Mouse (Mus musculus) mature B cell (primary cell): ENCODE data around the gene Sirt5.

ENCODE experiments used
- in situ Hi-C: fragments of 300-500 bp; cut with MboI; formaldehyde crosslinking; loops from 2 replicates; pipeline ENCODE4 v1.14.3; 2019

Sirt5 gene

DNA sequence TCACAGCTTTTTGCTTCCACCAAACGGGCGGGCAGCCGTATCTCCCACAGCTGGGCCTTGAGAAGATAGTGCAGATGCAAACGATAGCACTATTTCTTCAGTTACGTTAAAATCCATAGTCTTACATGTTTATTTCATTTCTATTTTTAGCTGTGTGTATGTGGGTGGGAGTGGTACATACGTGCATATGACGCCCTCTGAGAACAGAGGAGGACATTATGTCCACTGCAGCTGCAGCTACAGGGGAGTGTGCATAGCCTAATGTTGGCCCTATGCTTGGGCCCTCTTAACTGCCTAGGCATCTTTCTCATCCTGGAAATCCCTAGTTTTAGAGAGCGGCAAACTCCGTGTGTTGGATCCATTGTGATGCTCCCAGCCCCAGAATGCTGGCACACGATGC, 8.9 kb downstream of the Sirt5 start:
- in situ Hi-C loops: no loop called here

DNA sequence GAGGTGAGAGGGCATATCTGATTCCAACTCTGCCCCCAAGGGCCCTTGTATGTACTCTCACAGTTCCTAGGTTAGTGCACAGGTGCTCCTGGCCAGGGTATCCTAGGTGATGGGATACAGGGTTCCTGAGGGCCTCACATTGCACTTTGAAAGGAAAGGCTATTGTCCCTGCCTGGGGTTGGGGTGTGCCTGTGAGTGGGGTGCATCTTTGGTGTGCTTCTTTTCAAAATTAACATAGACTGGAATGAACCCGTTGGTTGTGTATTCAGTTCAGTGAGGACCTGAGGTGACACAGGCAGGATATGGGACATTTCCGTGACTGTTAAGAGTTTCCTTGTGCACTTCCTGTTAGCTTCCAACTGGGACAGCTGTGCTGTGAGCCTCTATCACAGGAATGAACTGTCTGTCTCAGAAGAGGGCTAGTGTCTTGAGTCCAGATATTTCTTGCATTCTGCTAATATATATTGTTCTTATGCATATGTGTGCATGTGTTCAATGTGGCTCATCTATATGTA, 9.7 kb downstream of the Sirt5 start:
- in situ Hi-C loops: no loop called here

DNA sequence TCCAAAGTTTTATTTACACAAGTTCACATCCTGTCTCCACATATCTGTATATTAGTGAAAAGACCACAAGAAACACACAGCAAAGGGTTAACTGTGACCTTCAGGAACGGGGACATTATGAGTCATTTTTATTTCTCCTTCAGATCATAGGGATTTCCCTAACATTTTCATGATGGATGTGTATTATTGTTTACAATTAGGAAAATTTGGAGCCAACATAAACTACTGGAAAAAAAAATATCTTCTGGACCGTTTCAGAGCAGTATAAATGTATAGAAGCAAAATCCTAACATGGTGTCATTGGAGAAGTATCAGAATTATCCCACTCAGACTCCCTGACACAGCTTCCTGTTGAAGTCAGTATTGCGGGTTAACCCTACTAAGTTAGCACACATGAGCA, 14.7 kb downstream of the Sirt5 start:
- in situ Hi-C loops: no loop called here

DNA sequence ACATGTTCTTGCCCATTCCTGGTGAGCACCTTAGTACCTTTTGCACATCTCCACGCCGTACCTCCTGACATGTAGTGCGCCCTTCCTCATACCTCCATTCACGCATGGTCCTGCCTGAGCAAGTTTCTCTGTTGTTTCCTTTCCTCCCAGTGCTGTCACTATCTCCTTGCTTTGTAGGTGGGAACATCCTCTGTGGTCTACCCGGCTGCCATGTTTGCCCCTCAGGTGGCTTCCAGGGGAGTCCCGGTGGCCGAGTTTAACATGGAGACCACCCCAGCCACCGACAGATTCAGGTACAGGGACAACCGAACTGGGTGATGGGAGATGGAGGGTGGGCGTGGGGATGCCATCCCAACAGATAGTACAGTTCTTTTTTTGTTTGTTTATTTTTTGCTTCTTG, 20.0 kb downstream of the Sirt5 start:
- in situ Hi-C loops: no loop called here

DNA sequence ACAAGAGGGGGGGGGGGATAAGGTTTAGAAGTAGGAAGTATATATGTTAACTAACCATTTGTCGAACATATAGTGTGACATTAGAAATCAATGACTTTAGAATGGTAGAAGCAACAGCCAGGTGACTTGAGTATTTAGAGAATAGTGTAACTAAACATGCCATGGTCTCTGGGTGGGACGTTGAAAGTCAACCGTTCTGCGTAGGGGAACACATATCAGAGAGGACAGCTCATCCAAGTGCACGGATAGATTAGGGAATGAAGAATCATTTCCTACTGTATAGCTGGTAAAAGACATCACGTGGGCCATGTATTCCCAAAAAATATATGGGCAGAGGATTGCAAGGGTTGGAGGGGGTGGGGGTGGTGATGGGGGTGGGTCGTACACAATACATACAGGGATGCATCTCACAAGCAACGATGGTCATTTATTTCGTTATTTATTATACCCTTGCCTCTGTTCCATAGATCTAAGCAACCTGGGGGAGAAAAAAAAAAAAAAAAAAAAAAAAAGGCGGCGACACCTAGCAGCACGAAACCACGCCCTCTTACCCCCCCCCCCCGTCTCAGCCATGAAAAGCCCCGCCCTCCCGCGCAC, 32.5 kb downstream of the Sirt5 start:
- in situ Hi-C loops: no loop called here

DNA sequence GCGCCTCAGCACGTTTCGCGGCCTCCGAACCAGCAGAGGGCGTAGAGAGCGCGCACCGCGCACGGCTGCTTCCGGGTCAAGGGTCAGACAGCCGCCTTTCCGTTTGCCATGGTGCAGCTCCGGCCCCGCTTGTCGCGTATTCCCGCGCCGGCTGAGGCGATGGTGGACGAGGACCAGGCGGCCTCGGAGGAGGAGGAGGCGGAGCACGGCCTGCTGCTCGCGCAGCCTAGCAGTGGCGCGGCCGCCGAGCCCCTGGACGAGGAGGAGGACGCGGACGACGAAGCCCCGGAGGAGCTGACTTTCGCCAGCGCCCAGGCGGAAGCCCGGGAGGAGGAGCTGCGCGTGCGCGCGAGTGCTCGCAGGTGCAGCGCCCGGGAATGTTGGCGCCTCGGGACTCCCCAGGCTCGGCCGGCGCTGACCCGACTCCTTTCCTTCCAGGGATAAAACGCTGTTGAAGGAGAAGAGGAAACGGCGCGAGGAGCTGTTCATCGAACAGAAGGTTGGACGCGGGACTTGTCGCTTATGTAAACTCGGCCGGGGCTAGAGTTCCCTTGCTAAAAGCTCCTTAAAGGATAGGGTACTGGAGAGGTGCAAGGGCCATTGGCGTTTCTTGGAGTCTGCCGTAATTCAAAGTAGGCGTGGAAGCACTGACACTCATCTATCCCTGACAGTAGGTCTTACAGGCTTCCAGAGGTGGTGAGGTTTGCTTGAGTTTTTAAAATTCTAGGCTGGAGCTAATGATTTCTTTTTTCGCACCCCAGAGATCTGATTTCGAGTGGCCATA, 33.2 kb downstream of the Sirt5 start, which contains the start of gene Nol7:
Gene Nol7, plus strand, starts transcription at position 94 of the 784 bp plus-strand sequence.
- in situ Hi-C loops: no loop called here

DNA sequence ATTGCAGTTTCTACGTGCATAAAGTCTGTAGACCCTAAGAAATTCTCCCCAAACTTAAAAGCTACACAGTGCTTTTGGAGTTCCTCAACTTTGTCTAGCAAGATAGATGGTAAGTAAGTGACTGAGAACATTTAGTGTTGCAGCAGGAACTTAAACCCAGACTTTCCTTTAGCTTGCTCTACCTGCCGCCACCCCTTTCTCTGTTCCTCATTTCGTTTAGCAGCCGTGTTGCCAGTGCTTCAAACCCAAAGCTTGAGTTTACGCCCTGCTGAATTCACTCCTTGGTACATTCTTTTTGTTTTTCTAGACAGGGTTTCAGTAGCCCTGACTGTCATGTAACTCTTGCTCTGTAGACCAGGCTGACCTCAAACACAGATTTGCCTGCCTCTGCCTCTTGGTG, 34.3 kb downstream of the Sirt5 start:
- in situ Hi-C loops: no loop called here

DNA sequence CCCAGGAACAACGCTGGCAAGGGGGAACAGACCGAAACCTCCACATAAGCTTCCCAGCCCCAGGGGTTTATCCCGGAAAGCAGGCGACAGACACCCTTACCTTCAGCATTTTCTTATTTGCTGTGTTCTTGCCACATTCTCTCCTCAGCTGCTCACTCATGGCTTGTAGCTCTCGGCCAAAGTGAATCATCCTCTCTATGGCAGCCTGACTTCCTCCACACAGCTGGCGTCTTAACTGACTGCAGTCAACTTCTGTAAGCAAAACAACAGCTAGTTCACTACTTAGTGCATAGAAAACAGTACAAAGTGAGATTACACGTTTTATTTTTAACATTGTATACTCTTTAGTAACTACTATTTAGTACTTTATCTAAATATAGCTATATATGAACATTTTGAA, 47.0 kb downstream of the Sirt5 start:
- in situ Hi-C loops: no loop called here

DNA sequence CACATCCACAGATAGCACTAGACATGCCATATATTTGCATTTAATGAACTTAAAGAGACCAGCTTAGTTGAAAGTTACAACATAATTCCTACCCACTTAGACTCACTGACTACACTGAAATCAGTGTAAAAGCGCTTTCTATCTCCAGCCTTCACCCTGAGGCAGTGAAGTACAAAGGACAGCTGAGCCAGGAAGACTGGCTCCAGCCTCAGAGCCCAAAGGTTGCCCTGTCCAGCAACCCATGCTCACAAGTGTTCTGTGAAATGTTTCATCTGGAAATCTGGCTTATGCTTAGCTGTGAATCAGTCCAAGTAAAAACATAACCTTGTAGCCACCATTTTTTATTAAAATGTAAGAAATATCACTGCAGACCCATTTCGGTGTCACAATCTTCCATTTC, 48.3 kb downstream of the Sirt5 start:
- in situ Hi-C loops: no loop called here

DNA sequence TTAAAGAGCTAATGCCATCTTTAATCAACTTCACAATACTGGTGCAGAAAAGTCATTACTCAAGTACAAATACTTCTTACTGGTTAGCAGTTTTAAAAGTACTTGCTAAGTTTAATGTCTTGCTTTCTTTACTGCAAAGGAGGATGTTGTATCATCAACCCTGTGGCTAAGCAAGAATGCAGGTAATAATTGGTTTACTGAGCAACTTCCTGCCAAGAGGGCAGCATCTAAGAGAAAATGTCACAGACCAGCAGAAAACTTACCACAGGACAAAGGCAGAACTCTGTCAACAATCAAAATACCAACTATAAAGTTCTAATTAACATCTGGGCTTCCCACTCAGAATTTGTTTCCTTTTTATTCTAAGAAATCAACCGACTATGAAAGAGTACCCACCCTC, 50.0 kb downstream of the Sirt5 start:
- in situ Hi-C loops: no loop called here

DNA sequence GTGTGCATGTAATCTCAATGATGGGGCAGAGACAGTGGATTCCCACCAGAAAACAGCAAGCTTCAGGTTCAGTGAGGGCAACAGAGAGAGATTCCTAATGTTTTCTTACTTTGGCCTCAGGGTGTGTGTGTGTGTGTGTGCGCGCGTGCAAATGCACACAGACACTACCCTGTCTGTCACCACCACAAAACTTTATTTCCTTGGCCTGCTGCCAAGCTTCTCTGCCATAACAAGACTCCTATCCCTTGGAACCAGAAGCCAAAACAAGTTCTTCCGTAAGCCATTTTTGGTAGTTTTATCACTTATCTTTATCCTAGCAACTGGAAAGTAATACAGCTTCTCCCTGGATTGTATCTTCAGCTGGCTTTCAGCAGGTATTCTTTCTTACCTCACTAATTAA, 63.1 kb downstream of the Sirt5 start:
- in situ Hi-C loops: no loop called here

DNA sequence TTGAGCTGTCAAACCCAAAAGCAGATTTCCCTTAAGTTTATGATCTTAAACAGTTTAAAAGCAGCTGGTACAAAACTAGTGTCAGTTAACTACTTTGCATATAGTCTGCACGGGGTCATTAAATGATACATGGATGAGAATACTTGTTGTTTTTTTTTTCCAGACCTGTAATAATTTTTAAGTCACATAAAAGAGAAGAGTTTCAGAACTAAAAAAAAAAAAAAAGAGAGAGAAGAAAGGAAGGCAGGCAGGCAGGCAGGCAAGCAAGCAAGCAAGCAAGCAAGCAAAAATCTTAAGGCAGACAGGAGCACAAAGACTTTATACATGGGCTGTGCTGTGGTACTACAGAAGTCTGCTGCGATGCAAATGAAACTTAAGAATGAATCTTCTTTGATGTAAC, 68.1 kb downstream of the Sirt5 start:
- in situ Hi-C loops: no loop called here

DNA sequence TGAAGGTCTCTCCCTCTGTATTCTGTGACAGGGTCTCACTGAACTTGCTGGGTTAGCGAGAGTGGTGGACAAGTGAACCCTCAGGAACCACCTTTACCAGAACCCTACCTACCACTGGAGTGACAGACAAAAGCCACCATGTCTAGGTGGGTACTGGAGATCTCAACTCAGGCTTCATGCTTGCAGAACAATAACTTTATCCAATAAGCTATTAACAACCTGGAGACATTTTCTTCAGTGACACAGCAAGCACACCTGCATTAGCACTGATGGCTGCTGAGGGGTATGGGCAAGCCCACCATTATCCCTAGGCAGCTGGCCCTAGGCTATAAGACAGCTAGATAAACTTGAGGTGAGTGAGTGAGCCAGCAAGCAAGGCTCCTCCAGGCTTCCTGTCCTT, 75.1 kb downstream of the Sirt5 start:
- in situ Hi-C loops: no loop called here

DNA sequence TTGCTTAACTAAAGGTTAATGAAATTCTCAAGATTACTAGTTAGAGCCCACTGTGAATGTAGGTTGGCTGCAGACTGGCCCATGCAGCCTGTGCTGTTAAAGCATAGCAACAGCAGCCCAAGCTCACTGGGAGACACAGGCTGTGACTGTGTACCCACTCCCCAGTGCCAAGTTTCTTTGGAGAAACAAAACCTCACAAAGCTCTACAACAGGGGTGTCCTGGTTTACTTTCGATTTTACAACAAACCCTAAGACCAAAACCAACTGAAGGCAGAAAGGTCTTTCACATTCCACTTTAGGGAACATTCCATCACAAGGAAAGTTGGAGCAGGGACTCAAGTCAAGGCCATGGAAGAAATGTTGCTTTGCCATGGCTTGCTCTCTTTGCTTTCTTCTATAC, 77.3 kb downstream of the Sirt5 start:
- in situ Hi-C loops: no loop called here

DNA sequence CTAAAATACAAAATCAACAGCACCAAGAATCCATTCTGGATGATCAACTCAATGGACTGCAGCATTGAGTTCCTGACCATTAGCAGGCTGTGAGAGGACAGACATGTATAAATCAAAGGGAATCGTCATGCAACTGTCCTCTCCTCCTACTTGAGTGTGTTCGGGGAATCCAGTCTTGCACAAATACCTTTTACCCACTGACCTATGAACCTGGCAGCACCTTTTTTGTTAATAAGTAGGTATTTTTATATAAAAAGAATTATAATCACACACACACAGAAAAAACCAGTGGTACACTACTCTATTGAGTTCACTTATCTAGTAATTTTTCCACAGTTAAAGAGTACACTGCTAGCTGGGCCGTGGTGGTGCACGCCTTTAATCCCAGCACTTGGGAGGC, 78.4 kb downstream of the Sirt5 start:
- in situ Hi-C loops: no loop called here

DNA sequence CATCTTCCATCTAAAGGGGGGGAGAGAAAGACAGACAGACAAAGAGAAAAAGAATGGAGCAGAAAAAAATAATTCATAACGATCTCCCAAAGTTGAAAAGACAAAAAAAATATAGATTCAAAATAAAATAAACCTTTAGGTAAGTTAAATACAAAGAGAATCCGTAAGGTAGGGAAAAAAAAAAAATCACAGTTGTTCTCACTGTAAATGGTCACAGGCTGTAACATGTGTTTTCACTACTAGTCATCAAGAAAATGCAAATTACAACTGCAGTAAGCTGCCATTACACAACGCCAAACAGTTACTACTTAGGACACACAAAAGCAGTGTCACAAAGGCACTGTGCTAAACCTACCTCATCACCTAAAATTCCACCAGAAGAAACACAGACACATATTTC, 79.4 kb downstream of the Sirt5 start:
- in situ Hi-C loops: no loop called here
